ENCODE assay signal across 15 mouse cellular contexts in the genomic region with DNA sequence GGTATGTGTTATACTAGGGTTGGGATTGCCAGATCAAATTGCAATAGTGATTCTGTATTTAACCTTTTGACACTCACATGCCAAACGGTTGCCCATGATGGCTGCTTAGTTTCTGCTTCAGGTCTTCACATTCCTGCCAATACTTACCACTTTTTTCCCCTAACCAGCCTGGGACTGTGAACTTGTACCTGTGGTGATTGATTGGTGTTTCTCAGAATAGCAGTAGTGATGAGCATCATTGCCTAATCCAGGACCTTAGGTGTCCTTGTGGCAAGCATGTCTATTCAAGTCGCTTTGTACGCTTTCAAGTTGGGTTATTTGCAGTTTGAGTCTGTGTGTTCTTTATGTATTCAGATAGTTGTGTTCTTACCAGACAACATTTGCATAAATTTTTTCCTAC.
"Had no signal": no experiment of that assay in that cellular context is flagged by ENCODE, and none has a peak within 500 bp of the region (broad histone marks: within the 10 kb centered on the region; RNA-seq: fewer than 3 reads in every experiment).

No protein-coding gene starts in this region.

- H3K4me1 ChIP-seq: midbrain, embryonic 15.5 days; stomach, embryonic 15.5 days had no signal

- H3K9ac ChIP-seq: lung, embryonic 15.5 days; midbrain, embryonic 13.5 days; midbrain, embryonic 15.5 days; neural tube, embryonic 12.5 days; stomach, embryonic 15.5 days had no signal

- H3K27me3 ChIP-seq: lung, embryonic 15.5 days; megakaryocyte, embryonic 14.5 days; midbrain, embryonic 13.5 days; midbrain, embryonic 15.5 days; neural tube, embryonic 12.5 days; stomach, embryonic 15.5 days had no signal

- DNase-seq: lung, adult 2 months; lung, postnatal 14 days; lung, postnatal 36 days; right cerebral cortex, postnatal 14 days; thymus, adult 2 months; thymus, postnatal 25 days; thymus, postnatal 4 days had no signal

- H3K4me3 ChIP-seq: lung, embryonic 15.5 days; megakaryocyte, embryonic 14.5 days; midbrain, embryonic 13.5 days; midbrain, embryonic 15.5 days; neural tube, embryonic 12.5 days; stomach, embryonic 15.5 days had no signal

- H3K27ac ChIP-seq: lung, embryonic 15.5 days; macrophage; midbrain, embryonic 13.5 days; midbrain, embryonic 15.5 days; neural tube, embryonic 12.5 days; stomach, embryonic 15.5 days; stomach, postnatal 0 days had no signal
